Mouse (Mus musculus): ENCODE results near the gene Clic1. TPM values are rescaled to one million over a fixed set of nuclear protein-coding genes. Genes with fewer than 3 reads are reported as not detected.

Clic1 gene
- polyA plus RNA-seq, 1 experiment: 321 TPM

DNA sequence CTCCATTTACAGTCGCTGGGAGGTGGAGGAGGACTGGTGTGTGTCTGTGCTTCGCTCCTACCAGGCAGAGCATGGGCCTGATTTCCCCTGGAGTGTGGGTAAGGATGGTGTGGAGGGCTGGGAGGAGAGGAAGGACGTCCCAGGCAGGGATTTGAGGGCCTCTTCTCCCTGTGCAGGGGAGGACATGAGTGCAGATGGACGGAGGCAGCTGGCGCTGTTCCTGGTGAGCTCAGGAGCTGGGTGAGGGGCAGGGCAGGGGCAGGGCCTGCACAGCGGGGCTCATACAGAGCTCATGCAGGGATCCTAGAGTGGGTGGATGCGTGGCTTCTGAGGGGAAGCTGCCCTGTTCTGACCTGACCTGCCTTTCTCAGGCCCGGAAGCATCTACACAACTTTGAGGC, 52.5 kb downstream of the Clic1 start:
- no peak for DNase-seq
- peaks cover 2% of the 10 kb centered on the region; the same call in 1 of the 2 replicates for H3K4me1 ChIP-seq (replicated peaks; ENCODE audit: control insufficient read depth, insufficient read depth, low read length)
- H3K36me3 ChIP-seq (ENCODE audit: control insufficient read depth, insufficient read depth, low read length): peaks cover 44% of the 10 kb centered on the region
- H3K4me3 ChIP-seq (ENCODE audit: control insufficient read depth, insufficient read depth, low read length): no peak overlapping the region
- H3K27ac ChIP-seq (ENCODE audit: control insufficient read depth, insufficient read depth, low read length): no peak overlapping the region
- no peak for TF ChIP-seq POLR2A (IDR thresholded peaks at IDR 0.05; ENCODE audit: control insufficient read depth, extremely low read depth, insufficient read depth, low read length, poor library complexity)
- no peak for TF ChIP-seq CTCF (IDR thresholded peaks at IDR 0.05; ENCODE audit: borderline replicate concordance, control insufficient read depth, extremely low read depth, insufficient read depth, low read length, poor library complexity)
- H3K27me3 ChIP-seq (ENCODE audit: control insufficient read depth, insufficient read depth, low read length): no peaks in the 10 kb centered on the region
- WGBS: 96% methylated on average over 8 of the region's 8 CpGs

DNA sequence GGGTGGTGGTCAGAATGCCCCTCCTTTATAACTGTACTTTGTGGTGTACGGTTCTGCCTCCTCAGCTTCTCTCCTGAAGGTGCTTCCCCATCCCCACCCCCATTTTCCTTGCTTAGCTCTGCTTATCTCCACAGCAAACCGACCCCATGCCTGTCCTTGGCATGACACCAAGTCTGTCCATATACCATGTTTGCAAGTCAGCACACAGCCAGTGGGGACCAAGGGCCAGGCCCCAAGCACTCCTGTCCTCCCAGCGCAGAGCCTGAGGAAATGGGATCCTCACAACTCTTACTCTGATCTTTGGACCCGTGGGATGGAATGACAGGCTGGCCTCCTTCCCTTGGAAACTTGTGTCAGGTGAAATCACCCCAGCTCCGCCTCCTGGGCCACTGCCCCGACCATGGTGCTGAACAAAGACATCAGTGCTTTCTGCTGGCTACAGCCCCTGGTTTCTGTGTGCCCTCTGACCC, 53.5 kb downstream of the Clic1 start:
- Histone ChIP-seq H3K27me3 (ENCODE audit: control insufficient read depth, insufficient read depth, low read length) (no peaks in the 10 kb centered on the region), H3K4me3 (ENCODE audit: control insufficient read depth, insufficient read depth, low read length) (no peak overlapping the region), H3K36me3 (ENCODE audit: control insufficient read depth, insufficient read depth, low read length) (peaks cover 40% of the 10 kb centered on the region), H3K27ac (ENCODE audit: control insufficient read depth, insufficient read depth, low read length) (no peak overlapping the region), H3K4me1 (replicated peaks; ENCODE audit: control insufficient read depth, insufficient read depth, low read length) (peaks cover 2% of the 10 kb centered on the region; the same call in 1 of the 2 replicates)
- TF ChIP-seq POLR2A (IDR thresholded peaks at IDR 0.05; ENCODE audit: control insufficient read depth, extremely low read depth, insufficient read depth, low read length, poor library complexity) (no peak), CTCF (IDR thresholded peaks at IDR 0.05; ENCODE audit: borderline replicate concordance, control insufficient read depth, extremely low read depth, insufficient read depth, low read length, poor library complexity) (no peak)
- 80% methylated on average over 6 of the region's 6 CpGs for WGBS
- no peak for DNase-seq

DNA sequence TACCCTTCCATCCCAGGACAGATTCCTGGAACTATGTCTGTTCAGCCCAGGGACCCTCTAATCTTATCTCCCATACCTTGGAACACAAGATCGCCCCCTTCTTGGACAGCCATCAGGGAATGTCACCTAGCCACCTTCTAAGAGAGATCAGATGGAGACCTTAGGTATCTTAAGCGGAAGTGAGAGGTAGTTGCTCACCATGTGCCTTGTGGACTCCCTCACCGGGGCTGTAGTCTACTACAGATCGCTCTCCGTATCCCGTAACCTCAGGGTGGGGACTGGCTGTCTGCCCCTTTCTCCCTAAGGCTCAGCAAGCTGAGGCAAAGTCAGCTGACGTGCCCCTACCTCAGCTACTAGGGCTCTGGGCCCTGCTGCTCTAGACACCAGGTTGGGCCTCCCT, 54.3 kb downstream of the Clic1 start:
- no peak for TF ChIP-seq POLR2A (IDR thresholded peaks at IDR 0.05; ENCODE audit: control insufficient read depth, extremely low read depth, insufficient read depth, low read length, poor library complexity)
- no peak for TF ChIP-seq CTCF (IDR thresholded peaks at IDR 0.05; ENCODE audit: borderline replicate concordance, control insufficient read depth, extremely low read depth, insufficient read depth, low read length, poor library complexity)
- Histone ChIP-seq H3K36me3 (ENCODE audit: control insufficient read depth, insufficient read depth, low read length) (peaks cover 33% of the 10 kb centered on the region), H3K4me1 (replicated peaks; ENCODE audit: control insufficient read depth, insufficient read depth, low read length) (peaks cover 2% of the 10 kb centered on the region; the same call in 1 of the 2 replicates), H3K27ac (ENCODE audit: control insufficient read depth, insufficient read depth, low read length) (no peak overlapping the region), H3K27me3 (ENCODE audit: control insufficient read depth, insufficient read depth, low read length) (no peaks in the 10 kb centered on the region), H3K4me3 (ENCODE audit: control insufficient read depth, insufficient read depth, low read length) (no peak overlapping the region)
- no peak for DNase-seq
- WGBS: 98% methylated on average over 7 of the region's 7 CpGs

DNA sequence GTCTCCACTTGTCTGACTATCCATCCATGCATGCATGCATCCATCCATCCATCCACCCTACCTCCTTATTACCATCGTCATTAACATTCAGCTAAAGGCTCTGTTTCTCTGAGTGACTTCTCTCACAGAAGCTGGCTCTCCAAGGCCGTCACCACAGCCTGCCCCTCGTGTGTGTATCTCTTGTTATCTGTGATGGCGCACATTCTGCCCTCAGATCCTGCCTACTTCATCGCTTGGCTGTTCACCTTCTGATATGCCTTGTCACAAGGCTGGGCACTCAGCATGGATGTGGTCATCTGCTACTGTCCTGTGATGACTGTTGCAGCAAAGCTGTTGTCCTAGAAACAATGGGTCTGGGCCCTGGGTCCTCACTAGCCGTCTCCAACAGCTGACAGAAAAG, 55.0 kb downstream of the Clic1 start:
- no peak for DNase-seq
- Histone ChIP-seq H3K27ac (ENCODE audit: control insufficient read depth, insufficient read depth, low read length) (no peak overlapping the region), H3K4me3 (ENCODE audit: control insufficient read depth, insufficient read depth, low read length) (no peak overlapping the region), H3K36me3 (ENCODE audit: control insufficient read depth, insufficient read depth, low read length) (peaks cover 28% of the 10 kb centered on the region), H3K27me3 (ENCODE audit: control insufficient read depth, insufficient read depth, low read length) (no peaks in the 10 kb centered on the region), H3K4me1 (replicated peaks; ENCODE audit: control insufficient read depth, insufficient read depth, low read length) (peaks cover 2% of the 10 kb centered on the region; the same call in 1 of the 2 replicates)
- TF ChIP-seq POLR2A (IDR thresholded peaks at IDR 0.05; ENCODE audit: control insufficient read depth, extremely low read depth, insufficient read depth, low read length, poor library complexity): no peak
- no peak for TF ChIP-seq CTCF (IDR thresholded peaks at IDR 0.05; ENCODE audit: borderline replicate concordance, control insufficient read depth, extremely low read depth, insufficient read depth, low read length, poor library complexity)
- WGBS: 85% methylated on average over 6 of the region's 6 CpGs

DNA sequence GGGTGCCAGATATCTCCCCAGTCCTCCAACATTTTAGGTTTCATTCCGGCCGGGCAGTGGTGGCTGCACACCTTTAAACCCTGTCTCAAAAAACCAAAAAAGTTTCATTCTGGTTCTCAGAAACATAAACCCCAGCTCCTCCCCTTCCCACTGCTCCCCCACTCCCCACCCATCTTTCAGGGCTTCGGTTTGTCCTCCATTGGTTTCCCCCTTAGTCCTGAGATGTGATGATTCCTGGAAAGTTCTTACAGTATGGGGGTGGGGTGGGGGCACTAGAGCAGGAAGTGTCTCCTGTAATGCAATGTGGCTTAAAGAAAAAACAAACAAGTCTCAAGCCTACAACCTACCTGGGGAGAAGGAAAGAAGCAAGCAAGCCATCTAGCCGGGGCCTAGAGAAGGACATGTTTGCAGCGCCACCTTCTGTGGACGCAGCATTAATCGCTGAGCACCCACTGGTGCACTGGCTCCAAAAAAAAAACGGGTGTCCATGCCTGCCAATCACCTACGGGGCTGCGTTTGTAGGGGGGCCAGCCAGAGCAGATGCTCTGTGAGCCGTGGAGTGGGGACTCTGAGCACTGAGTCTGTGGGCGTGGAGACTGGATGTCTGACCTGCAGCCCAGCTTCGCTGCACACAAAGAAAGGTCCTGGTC, 56.1 kb downstream of the Clic1 start:
- Histone ChIP-seq H3K27me3 (ENCODE audit: control insufficient read depth, insufficient read depth, low read length) (no peaks in the 10 kb centered on the region), H3K27ac (ENCODE audit: control insufficient read depth, insufficient read depth, low read length) (no peak overlapping the region), H3K4me1 (replicated peaks; ENCODE audit: control insufficient read depth, insufficient read depth, low read length) (peaks cover 2% of the 10 kb centered on the region; the same call in 1 of the 2 replicates), H3K36me3 (ENCODE audit: control insufficient read depth, insufficient read depth, low read length) (peaks cover 19% of the 10 kb centered on the region), H3K4me3 (ENCODE audit: control insufficient read depth, insufficient read depth, low read length) (no peak overlapping the region)
- DNase-seq: peak; percentile 30
- WGBS: 24% methylated on average over 13 of the region's 13 CpGs
- TF ChIP-seq CTCF (IDR thresholded peaks at IDR 0.05; ENCODE audit: borderline replicate concordance, control insufficient read depth, extremely low read depth, insufficient read depth, low read length, poor library complexity): 0 out of 2 replicates have a peak, but pooled peaks have one; percentile 12
- TF ChIP-seq POLR2A (IDR thresholded peaks at IDR 0.05; ENCODE audit: control insufficient read depth, extremely low read depth, insufficient read depth, low read length, poor library complexity): no peak

DNA sequence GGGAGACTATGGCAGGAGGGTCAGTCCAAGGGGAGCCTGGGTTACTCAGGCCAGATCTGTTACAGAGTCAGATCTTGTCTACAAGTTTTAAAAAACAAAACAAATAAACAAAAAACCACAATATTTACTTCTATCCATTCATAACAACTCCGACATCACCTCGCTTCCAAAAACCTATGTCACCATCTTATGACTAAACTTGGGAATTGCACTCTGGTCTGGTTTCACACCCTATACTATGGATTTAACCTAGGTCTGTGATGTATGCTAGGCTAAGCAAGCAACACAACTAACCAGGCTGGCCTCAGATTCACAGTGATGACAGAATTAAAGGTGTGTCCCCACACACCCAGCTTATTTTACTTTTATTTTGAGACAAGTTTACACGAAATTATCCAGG, 56.8 kb downstream of the Clic1 start:
- no peak for DNase-seq
- 90% methylated on average over 3 of the region's 3 CpGs for WGBS
- H3K27ac ChIP-seq (ENCODE audit: control insufficient read depth, insufficient read depth, low read length): no peak overlapping the region
- H3K4me3 ChIP-seq (ENCODE audit: control insufficient read depth, insufficient read depth, low read length): no peak overlapping the region
- peaks cover 2% of the 10 kb centered on the region; the same call in 1 of the 2 replicates for H3K4me1 ChIP-seq (replicated peaks; ENCODE audit: control insufficient read depth, insufficient read depth, low read length)
- TF ChIP-seq CTCF (IDR thresholded peaks at IDR 0.05; ENCODE audit: borderline replicate concordance, control insufficient read depth, extremely low read depth, insufficient read depth, low read length, poor library complexity) (no peak), POLR2A (IDR thresholded peaks at IDR 0.05; ENCODE audit: control insufficient read depth, extremely low read depth, insufficient read depth, low read length, poor library complexity) (no peak)
- peaks cover 12% of the 10 kb centered on the region; the same call in 1 of the 2 replicates for H3K36me3 ChIP-seq (ENCODE audit: control insufficient read depth, insufficient read depth, low read length)
- no peaks in the 10 kb centered on the region for H3K27me3 ChIP-seq (ENCODE audit: control insufficient read depth, insufficient read depth, low read length)
